Comparison of ENCODE assay signal across 17 mouse cellular contexts in the genomic region with DNA sequence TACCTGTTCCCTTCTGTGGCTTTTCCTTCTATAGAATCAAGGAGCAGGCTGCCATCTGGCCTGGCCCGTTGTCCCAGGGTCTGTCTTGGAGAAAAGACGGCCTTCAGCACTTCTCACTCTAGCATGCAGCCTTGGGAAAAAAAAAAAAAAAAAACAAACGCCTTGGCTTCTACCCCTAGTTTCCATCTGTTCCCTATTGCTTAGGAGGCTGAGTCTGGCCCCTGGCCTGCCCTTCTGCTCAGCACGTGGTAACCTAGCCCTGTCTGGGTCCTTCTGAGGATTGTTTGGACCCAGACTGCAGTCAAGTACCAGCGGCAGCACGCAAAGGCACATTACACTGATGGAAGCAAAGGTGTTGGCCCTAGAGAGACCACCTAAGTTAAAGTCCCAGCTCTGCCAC. TPM values are rescaled to one million over a fixed set of nuclear protein-coding genes. Genes with fewer than 3 reads are reported as not detected.
DNase-seq lines count a peak whose midpoint lies in the region; TF ChIP-seq lines count a peak whose summit lies in the region.
"Had no signal": no experiment of that assay in that cellular context is flagged by ENCODE, and none has a peak within 500 bp of the region (broad histone marks: within the 10 kb centered on the region; RNA-seq: fewer than 3 reads in every experiment).

No protein-coding gene starts in this region.

- peaks cover 17% of the 10 kb centered on the region for H3K4me1 ChIP-seq in cortical plate, adult 2 months (ENCODE audit: control insufficient read depth, insufficient read depth, low read length)
- H3K4me1 ChIP-seq in kidney, adult 2 months (ENCODE audit: control insufficient read depth, insufficient read depth, low read length), result no peaks in the 10 kb centered on the region

- WGBS in kidney, adult 2 months, result 87% methylated on average over 6 of the region's 6 CpGs

- no peak for TF ChIP-seq POLR2A in cortical plate, adult 2 months (IDR thresholded peaks at IDR 0.05; ENCODE audit: extremely low read depth, insufficient read depth, low read length)
- no peak for TF ChIP-seq POLR2A in kidney, adult 2 months (IDR thresholded peaks at IDR 0.05; ENCODE audit: low read depth, low read length)

- no peak for TF ChIP-seq CTCF in layer of hippocampus, adult 2 months (conservative IDR thresholded peaks at IDR 0.05)
- no peak for TF ChIP-seq CTCF in cortical plate, adult 2 months (IDR thresholded peaks at IDR 0.05; ENCODE audit: extremely low read depth, insufficient read depth, low read length)
- TF ChIP-seq CTCF in kidney, adult 2 months (conservative IDR thresholded peaks at IDR 0.05; ENCODE audit: insufficient read depth, insufficient read length, low read depth, low read length), result no peak

- peak overlapping the region; percentile 94; the same call in 1 of the 2 replicates for H3K27ac ChIP-seq in layer of hippocampus, adult 2 months
- 0 out of 2 replicates have a peak overlapping the region, but pooled peaks have one; percentile 43 for H3K27ac ChIP-seq in cortical plate, adult 2 months (ENCODE audit: insufficient read depth, low read length)
- no peak overlapping the region for H3K27ac ChIP-seq in kidney, adult 2 months (ENCODE audit: insufficient read depth, low read depth, low read length)
- H3K27ac ChIP-seq: hindbrain, embryonic 15.5 days; limb, embryonic 10.5 days; liver, embryonic 13.5 days had no signal

- peaks cover 1% of the 10 kb centered on the region; the same call in 1 of the 2 replicates for H3K27me3 ChIP-seq in kidney, adult 2 months (replicated peaks; ENCODE audit: control insufficient read depth, insufficient read depth, low read length)
- H3K27me3 ChIP-seq: hindbrain, embryonic 15.5 days; Patski had no signal

- DNase-seq in layer of hippocampus, adult 2 months (ENCODE audit: low spot score in 2 of 2), result no peak
- DNase-seq in layer of hippocampus, postnatal 14 days (ENCODE audit: low spot score in 2 of 2), result no peak
- DNase-seq in adipocyte (ENCODE audit: low spot score), result peak; percentile 34
- DNase-seq in cerebellum, adult 18-20 months, result peak; percentile 76 to 84
- no peak for DNase-seq in right cerebral cortex, adult 2 months (ENCODE audit: low spot score in 2 of 2)
- DNase-seq in kidney, adult 2 months, result no peak
- DNase-seq: embryo, embryonic 11 days; kidney, postnatal 10 days; liver, embryonic 13.5 days; retina, postnatal 1 day; thymus, postnatal 25 days had no signal

- no peaks in the 10 kb centered on the region for H3K36me3 ChIP-seq in kidney, adult 2 months (ENCODE audit: control insufficient read depth, insufficient read depth, low read length)
- H3K36me3 ChIP-seq: hindbrain, embryonic 15.5 days; limb, embryonic 10.5 days; liver, embryonic 13.5 days had no signal

- no peak overlapping the region for H3K4me3 ChIP-seq in layer of hippocampus, adult 2 months
- no peak overlapping the region for H3K4me3 ChIP-seq in cortical plate, adult 2 months (ENCODE audit: insufficient read depth, low read length)
- H3K4me3 ChIP-seq in kidney, adult 2 months (ENCODE audit: insufficient read depth, low read depth, low read length), result no peak overlapping the region
- H3K4me3 ChIP-seq: erythroblast, embryonic 14.5 days; hindbrain, embryonic 15.5 days; limb, embryonic 10.5 days; liver, embryonic 13.5 days; megakaryocyte, embryonic 14.5 days had no signal

RNA-seq across cellular contexts. Expression of gene Sema7a, which starts 2.3 kb away (rescaled TPM):
- total RNA-seq in layer of hippocampus, adult 2 months (2021), result 100 to 1,000 TPM in 1 of 2 experiments, 10 to 100 TPM in 1; 94.4 to 102 TPM
- 100 to 1,000 TPM in 1 of 2 experiments, 10 to 100 TPM in 1; 95.4 to 102 TPM for total RNA-seq in layer of hippocampus, postnatal 14 days (2021)
- 147 and 154 TPM in 2 replicates for polyA plus RNA-seq in cortical plate, adult 2 months (2012; rRNA removed)
- 9.4 and 9.6 TPM in 2 replicates for polyA plus RNA-seq in kidney, adult 2 months (2012; rRNA removed)
- polyA plus RNA-seq: liver, embryonic 13.5 days had no signal

RNA-seq across cellular contexts. Expression of gene Ubl7, which starts 26.9 kb away (rescaled TPM):
- total RNA-seq in layer of hippocampus, adult 2 months (2021), result 10 to 100 TPM; 98.5 to 98.7 TPM
- 10 to 100 TPM; 97.5 to 98.6 TPM for total RNA-seq in layer of hippocampus, postnatal 14 days (2021)
- 144 and 145 TPM in 2 replicates for polyA plus RNA-seq in cortical plate, adult 2 months (2012; rRNA removed)
- polyA plus RNA-seq in kidney, adult 2 months (2012; rRNA removed), result 144 and 150 TPM in 2 replicates

Comparison
In these comparisons a context has a peak if more than half of its experiments do, and no peak if none do; other contexts are left out.
1. DNase-seq: peak in adipocyte (single experiment) and cerebellum, adult 18-20 months (2 of 2); none in layer of hippocampus, adult 2 months (0 of 2), layer of hippocampus, postnatal 14 days (0 of 2), right cerebral cortex, adult 2 months (0 of 2) and kidney, adult 2 months (single experiment).